Mouse (Mus musculus): ENCODE results near the gene Cacng1. TPM values are rescaled to one million over a fixed set of nuclear protein-coding genes. Genes with fewer than 3 reads are reported as not detected.

The Cacng1 gene
- polyA plus RNA-seq, 2 experiments: 13.1 to 14.4 TPM

GRCm38 (mm10) chr11:107668977-107669376 is 47.3 kb downstream of the Cacng1 start:
- no peak for TF ChIP-seq POLR2A (IDR thresholded peaks at IDR 0.05; ENCODE audit: borderline replicate concordance, extremely low read depth, insufficient read depth, insufficient read length)
- peak; percentile 67 for DNase-seq (ENCODE audit: low spot score)
- H3K4me3 ChIP-seq (replicated peaks; ENCODE audit: low read length): no peak overlapping the region
- no peak overlapping the region for H3K9ac ChIP-seq (ENCODE audit: low read depth, low read length, severe bottlenecking)
- ATAC-seq (ENCODE audit: low FRiP score, low read depth): peak; percentile 34; the same call in 1 of the 2 replicates
- WGBS: 60% methylated on average over 4 of the region's 4 CpGs
- H3K27me3 ChIP-seq (ENCODE audit: control insufficient read depth, insufficient read depth, low read length): no peaks in the 10 kb centered on the region
- H3K4me2 ChIP-seq (replicated peaks; ENCODE audit: low read depth, low read length, severe bottlenecking): no peak overlapping the region
- H3K36me3 ChIP-seq (ENCODE audit: control insufficient read depth, insufficient read depth, low read length): peaks cover 93% of the 10 kb centered on the region
- H3K27ac ChIP-seq (replicated peaks; ENCODE audit: low read depth, low read length): no peak overlapping the region
- no peaks in the 10 kb centered on the region for H3K9me3 ChIP-seq (ENCODE audit: control insufficient read depth, low read length)
- H3K4me1 ChIP-seq (ENCODE audit: control insufficient read depth, insufficient read depth, low read length): no peaks in the 10 kb centered on the region

GRCm38 (mm10) chr11:107668223-107668622 is 48.1 kb downstream of the Cacng1 start:
- Histone ChIP-seq H3K4me2 (replicated peaks; ENCODE audit: low read depth, low read length, severe bottlenecking) (no peak overlapping the region), H3K4me1 (ENCODE audit: control insufficient read depth, insufficient read depth, low read length) (no peaks in the 10 kb centered on the region), H3K9ac (ENCODE audit: low read depth, low read length, severe bottlenecking) (no peak overlapping the region), H3K4me3 (replicated peaks; ENCODE audit: low read length) (no peak overlapping the region), H3K27ac (replicated peaks; ENCODE audit: low read depth, low read length) (no peak overlapping the region), H3K9me3 (ENCODE audit: control insufficient read depth, low read length) (no peaks in the 10 kb centered on the region), H3K27me3 (ENCODE audit: control insufficient read depth, insufficient read depth, low read length) (no peaks in the 10 kb centered on the region), H3K36me3 (ENCODE audit: control insufficient read depth, insufficient read depth, low read length) (peaks cover 93% of the 10 kb centered on the region)
- no peak for DNase-seq (ENCODE audit: low spot score)
- no peak for ATAC-seq (ENCODE audit: low FRiP score, low read depth)
- 88% methylated on average over 6 of the region's 6 CpGs for WGBS
- TF ChIP-seq POLR2A (IDR thresholded peaks at IDR 0.05; ENCODE audit: borderline replicate concordance, extremely low read depth, insufficient read depth, insufficient read length): no peak

GRCm38 (mm10) chr11:107667542-107667941 is 48.8 kb downstream of the Cacng1 start:
- no peak for TF ChIP-seq POLR2A (IDR thresholded peaks at IDR 0.05; ENCODE audit: borderline replicate concordance, extremely low read depth, insufficient read depth, insufficient read length)
- ATAC-seq (ENCODE audit: low FRiP score, low read depth) (no peak), DNase-seq (ENCODE audit: low spot score) (no peak)
- Histone ChIP-seq H3K9ac (ENCODE audit: low read depth, low read length, severe bottlenecking) (no peak overlapping the region), H3K27me3 (ENCODE audit: control insufficient read depth, insufficient read depth, low read length) (no peaks in the 10 kb centered on the region), H3K4me3 (replicated peaks; ENCODE audit: low read length) (no peak overlapping the region), H3K27ac (replicated peaks; ENCODE audit: low read depth, low read length) (no peak overlapping the region), H3K36me3 (ENCODE audit: control insufficient read depth, insufficient read depth, low read length) (peaks cover 90% of the 10 kb centered on the region), H3K4me2 (replicated peaks; ENCODE audit: low read depth, low read length, severe bottlenecking) (no peak overlapping the region), H3K9me3 (ENCODE audit: control insufficient read depth, low read length) (no peaks in the 10 kb centered on the region), H3K4me1 (ENCODE audit: control insufficient read depth, insufficient read depth, low read length) (no peaks in the 10 kb centered on the region)
- WGBS: 77% methylated on average over 2 of the region's 2 CpGs

- H3K4me1 ChIP-seq (ENCODE audit: control insufficient read depth, insufficient read depth, low read length): no peaks in the 10 kb centered on the region
- no peak overlapping the region for H3K9ac ChIP-seq (ENCODE audit: low read depth, low read length, severe bottlenecking)
- no peak overlapping the region for H3K4me3 ChIP-seq (replicated peaks; ENCODE audit: low read length)
- peaks cover 82% of the 10 kb centered on the region for H3K36me3 ChIP-seq (ENCODE audit: control insufficient read depth, insufficient read depth, low read length)
- no peak for DNase-seq (ENCODE audit: low spot score)
- H3K9me3 ChIP-seq (ENCODE audit: control insufficient read depth, low read length): no peaks in the 10 kb centered on the region
- WGBS: 84% methylated on average over 5 of the region's 5 CpGs
- no peak overlapping the region for H3K27ac ChIP-seq (replicated peaks; ENCODE audit: low read depth, low read length)
- no peaks in the 10 kb centered on the region for H3K27me3 ChIP-seq (ENCODE audit: control insufficient read depth, insufficient read depth, low read length)
- no peak for ATAC-seq (ENCODE audit: low FRiP score, low read depth)
- TF ChIP-seq POLR2A (IDR thresholded peaks at IDR 0.05; ENCODE audit: borderline replicate concordance, extremely low read depth, insufficient read depth, insufficient read length): no peak
- H3K4me2 ChIP-seq (replicated peaks; ENCODE audit: low read depth, low read length, severe bottlenecking): no peak overlapping the region
These were observed 53.7 kb downstream of the Cacng1 start for GRCm38 (mm10) chr11:107662666-107663065.

GRCm38 (mm10) chr11:107660452-107660851 is 55.9 kb downstream of the Cacng1 start:
- Histone ChIP-seq H3K27me3 (ENCODE audit: control insufficient read depth, insufficient read depth, low read length) (no peaks in the 10 kb centered on the region), H3K27ac (replicated peaks; ENCODE audit: low read depth, low read length) (no peak overlapping the region), H3K9ac (ENCODE audit: low read depth, low read length, severe bottlenecking) (no peak overlapping the region), H3K9me3 (ENCODE audit: control insufficient read depth, low read length) (no peaks in the 10 kb centered on the region), H3K4me2 (replicated peaks; ENCODE audit: low read depth, low read length, severe bottlenecking) (no peak overlapping the region), H3K4me1 (ENCODE audit: control insufficient read depth, insufficient read depth, low read length) (no peaks in the 10 kb centered on the region), H3K36me3 (ENCODE audit: control insufficient read depth, insufficient read depth, low read length) (peaks cover 81% of the 10 kb centered on the region), H3K4me3 (replicated peaks; ENCODE audit: low read length) (no peak overlapping the region)
- 95% methylated on average over 4 of the region's 4 CpGs for WGBS
- ATAC-seq (ENCODE audit: low FRiP score, low read depth) (no peak), DNase-seq (ENCODE audit: low spot score) (no peak)
- TF ChIP-seq POLR2A (IDR thresholded peaks at IDR 0.05; ENCODE audit: borderline replicate concordance, extremely low read depth, insufficient read depth, insufficient read length): no peak

- ATAC-seq (ENCODE audit: low FRiP score, low read depth) (no peak), DNase-seq (ENCODE audit: low spot score) (no peak)
- Histone ChIP-seq H3K4me3 (replicated peaks; ENCODE audit: low read length) (no peak overlapping the region), H3K4me1 (ENCODE audit: control insufficient read depth, insufficient read depth, low read length) (no peaks in the 10 kb centered on the region), H3K27me3 (ENCODE audit: control insufficient read depth, insufficient read depth, low read length) (no peaks in the 10 kb centered on the region), H3K4me2 (replicated peaks; ENCODE audit: low read depth, low read length, severe bottlenecking) (no peak overlapping the region), H3K27ac (replicated peaks; ENCODE audit: low read depth, low read length) (no peak overlapping the region), H3K36me3 (ENCODE audit: control insufficient read depth, insufficient read depth, low read length) (peaks cover 65% of the 10 kb centered on the region), H3K9ac (ENCODE audit: low read depth, low read length, severe bottlenecking) (no peak overlapping the region), H3K9me3 (ENCODE audit: control insufficient read depth, low read length) (no peaks in the 10 kb centered on the region)
- TF ChIP-seq POLR2A (IDR thresholded peaks at IDR 0.05; ENCODE audit: borderline replicate concordance, extremely low read depth, insufficient read depth, insufficient read length): no peak
- 68% methylated on average over 5 of the region's 5 CpGs for WGBS
These were observed 59.2 kb downstream of the Cacng1 start for GRCm38 (mm10) chr11:107657117-107657516.

Measured in limb, embryonic 14.5 days (tissue).